Mouse (Mus musculus): Measurements from ENCODE around the gene Rabgap1l. TPM values are rescaled to one million over a fixed set of nuclear protein-coding genes. Genes with fewer than 3 reads are reported as not detected.

Rabgap1l gene
- total RNA-seq, 1 experiment from 2014 or later = 436 TPM

- peak; percentile 11; the same call in 1 of the 2 replicates for ATAC-seq (ENCODE audit: extremely low read depth, insufficient number of reproducible peaks, low FRiP score, poor library complexity, severe bottlenecking)
These were observed 1.4 kb downstream of the Rabgap1l start for GRCm38 (mm10) chr1:160791381-160792155.

GRCm38 (mm10) chr1:160790630-160791029, 2.4 kb downstream of the Rabgap1l start:
- no peak for ATAC-seq (ENCODE audit: extremely low read depth, insufficient number of reproducible peaks, low FRiP score, poor library complexity, severe bottlenecking)

GRCm38 (mm10) chr1:160789876-160790275, 3.1 kb downstream of the Rabgap1l start:
- no peak for ATAC-seq (ENCODE audit: extremely low read depth, insufficient number of reproducible peaks, low FRiP score, poor library complexity, severe bottlenecking)

- no peak for ATAC-seq (ENCODE audit: extremely low read depth, insufficient number of reproducible peaks, low FRiP score, poor library complexity, severe bottlenecking)
These were observed 5.1 kb downstream of the Rabgap1l start for GRCm38 (mm10) chr1:160787926-160788325.

GRCm38 (mm10) chr1:160787164-160787563, 5.8 kb downstream of the Rabgap1l start:
- no peak for ATAC-seq (ENCODE audit: extremely low read depth, insufficient number of reproducible peaks, low FRiP score, poor library complexity, severe bottlenecking)

- no peak for ATAC-seq (ENCODE audit: extremely low read depth, insufficient number of reproducible peaks, low FRiP score, poor library complexity, severe bottlenecking)
These were observed 6.4 kb downstream of the Rabgap1l start for GRCm38 (mm10) chr1:160786571-160786970.

- no peak for ATAC-seq (ENCODE audit: extremely low read depth, insufficient number of reproducible peaks, low FRiP score, poor library complexity, severe bottlenecking)
These were observed 7.3 kb downstream of the Rabgap1l start for GRCm38 (mm10) chr1:160785681-160786225.

- ATAC-seq (ENCODE audit: extremely low read depth, insufficient number of reproducible peaks, low FRiP score, poor library complexity, severe bottlenecking) = no peak
These were observed 8.9 kb downstream of the Rabgap1l start for GRCm38 (mm10) chr1:160784122-160784521.

- no peak for ATAC-seq (ENCODE audit: extremely low read depth, insufficient number of reproducible peaks, low FRiP score, poor library complexity, severe bottlenecking)
These were observed 18.8 kb downstream of the Rabgap1l start for GRCm38 (mm10) chr1:160774166-160774565.

- no peak for ATAC-seq (ENCODE audit: extremely low read depth, insufficient number of reproducible peaks, low FRiP score, poor library complexity, severe bottlenecking)
These were observed 27.4 kb downstream of the Rabgap1l start for GRCm38 (mm10) chr1:160765565-160765964.

GRCm38 (mm10) chr1:160758243-160758642, 34.8 kb downstream of the Rabgap1l start:
- ATAC-seq (ENCODE audit: extremely low read depth, insufficient number of reproducible peaks, low FRiP score, poor library complexity, severe bottlenecking) = peak; percentile 89; the same call in 1 of the 2 replicates

GRCm38 (mm10) chr1:160755359-160755758, 37.7 kb downstream of the Rabgap1l start:
- ATAC-seq (ENCODE audit: extremely low read depth, insufficient number of reproducible peaks, low FRiP score, poor library complexity, severe bottlenecking) = no peak

- ATAC-seq (ENCODE audit: extremely low read depth, insufficient number of reproducible peaks, low FRiP score, poor library complexity, severe bottlenecking) = no peak
These were observed 42.4 kb downstream of the Rabgap1l start for GRCm38 (mm10) chr1:160750629-160751028.

GRCm38 (mm10) chr1:160746786-160747185, 46.2 kb downstream of the Rabgap1l start:
- ATAC-seq (ENCODE audit: extremely low read depth, insufficient number of reproducible peaks, low FRiP score, poor library complexity, severe bottlenecking) = no peak

GRCm38 (mm10) chr1:160745238-160745930, 47.6 kb downstream of the Rabgap1l start:
- ATAC-seq (ENCODE audit: extremely low read depth, insufficient number of reproducible peaks, low FRiP score, poor library complexity, severe bottlenecking) = no peak

- ATAC-seq (ENCODE audit: extremely low read depth, insufficient number of reproducible peaks, low FRiP score, poor library complexity, severe bottlenecking) = no peak
These were observed 49.0 kb downstream of the Rabgap1l start for GRCm38 (mm10) chr1:160744009-160744408.

- ATAC-seq (ENCODE audit: extremely low read depth, insufficient number of reproducible peaks, low FRiP score, poor library complexity, severe bottlenecking) = no peak
These were observed 49.8 kb downstream of the Rabgap1l start for GRCm38 (mm10) chr1:160743229-160743628.

GRCm38 (mm10) chr1:160740650-160741049, 52.4 kb downstream of the Rabgap1l start:
- no peak for ATAC-seq (ENCODE audit: extremely low read depth, insufficient number of reproducible peaks, low FRiP score, poor library complexity, severe bottlenecking)

- no peak for ATAC-seq (ENCODE audit: extremely low read depth, insufficient number of reproducible peaks, low FRiP score, poor library complexity, severe bottlenecking)
These were observed 58.3 kb downstream of the Rabgap1l start for GRCm38 (mm10) chr1:160734743-160735142.

GRCm38 (mm10) chr1:160729944-160730343, 63.1 kb downstream of the Rabgap1l start:
- no peak for ATAC-seq (ENCODE audit: extremely low read depth, insufficient number of reproducible peaks, low FRiP score, poor library complexity, severe bottlenecking)
